Mouse (Mus musculus): ENCODE results near the gene Nipa1. TPM values are rescaled to one million over a fixed set of nuclear protein-coding genes. Genes with fewer than 3 reads are reported as not detected.

Gene Nipa1
- polyA plus RNA-seq, 3 experiments from 2014 or later: 0.22 to 0.36 TPM; not detected in 1

- ATAC-seq: no peak
These were observed 91.1 kb downstream of the Nipa1 start for GRCm38 (mm10) chr7:55928649-55929048.

Other genes starting within 250 kb of the Nipa1 start
- 10 to 100 TPM; 31.8 to 38.7 (median 33.4) TPM for gene Tubgcp5, start 225.8 kb downstream of the Nipa1 start, polyA plus RNA-seq (2017; shearing (Covaris generic))
- 100 to 1,000 TPM in 1 of 3 experiments, 10 to 100 TPM in 2; 86.4 to 118 (median 99.8) TPM for gene Cyfip1, start 178.2 kb downstream of the Nipa1 start, polyA plus RNA-seq (2017; shearing (Covaris generic))
- 10 to 100 TPM; 14.3 to 29.1 (median 17.8) TPM for gene Nipa2, start 57.5 kb downstream of the Nipa1 start, polyA plus RNA-seq (2017; shearing (Covaris generic))
- 10 to 100 TPM; 17.6 to 34.1 (median 20.7) TPM for gene Herc2, start 30.2 kb upstream of the Nipa1 start, polyA plus RNA-seq (2017; shearing (Covaris generic))
- not detected for gene Oca2, start 219.8 kb upstream of the Nipa1 start, polyA plus RNA-seq (2017; shearing (Covaris generic))